Mouse (Mus musculus) liver, postnatal 0 days (tissue): ENCODE measurements around the gene Naa20.

Experiments
- CTCF ChIP-seq: sonication (generic); IDR thresholded peaks from 2 replicates; pipeline ENCODE4 v1.5.1; 2016; ENCODE audit warnings: antibody characterized with exemption, low read depth
- EP300 ChIP-seq: IDR thresholded peaks from 2 replicates; pipeline ENCODE4 v1.6.1; 2016; ENCODE audit warnings: antibody characterized with exemption, low read depth, mild to moderate bottlenecking

GRCm38 (mm10) chr2:145957450-145957849 is 55.6 kb downstream of the Naa20 start:
- TF ChIP-seq CTCF (peak; percentile 78), EP300 (no peak)
